Mouse (Mus musculus): ENCODE results near the gene Myo1e. TPM values are rescaled to one million over a fixed set of nuclear protein-coding genes. Genes with fewer than 3 reads are reported as not detected.

Gene Myo1e
- total and polyA plus RNA-seq, 3 experiments = 3.9 to 11.3 (median 8.5) TPM

GRCm38 (mm10) chr9:70351570-70352277, 144.6 kb downstream of the Myo1e start:
- no peak overlapping the region for H3K27ac ChIP-seq
- H3K4me1 ChIP-seq (ENCODE audit: control insufficient read depth, insufficient read depth, low read length) = no peaks in the 10 kb centered on the region
- no peaks in the 10 kb centered on the region for H3K27me3 ChIP-seq (ENCODE audit: control insufficient read depth, insufficient read depth, low read length)
- no peak overlapping the region for H3K4me3 ChIP-seq
- TF ChIP-seq EP300 (IDR thresholded peaks at IDR 0.05; ENCODE audit: insufficient read depth, low read depth, low read length) (no peak), CTCF (IDR thresholded peaks at IDR 0.05) (no peak), POLR2A (IDR thresholded peaks at IDR 0.05; ENCODE audit: insufficient read depth, low read depth, low read length) (no peak)
- no peak overlapping the region for H3K9ac ChIP-seq (ENCODE audit: low read depth, low read length)
- no peaks in the 10 kb centered on the region for H3K79me2 ChIP-seq (replicated peaks; ENCODE audit: control insufficient read depth, insufficient read depth, low read length)
- peaks cover 3% of the 10 kb centered on the region; the same call in 1 of the 2 replicates for H3K36me3 ChIP-seq (ENCODE audit: control insufficient read depth, insufficient read depth, low read length)
- intact Hi-C loops (cut with DNase I) = no loop called here
- WGBS = 61% methylated on average over 8 of the region's 8 CpGs
- DNase-seq = no peak

GRCm38 (mm10) chr9:70356254-70356653, 149.1 kb downstream of the Myo1e start:
- Histone ChIP-seq H3K4me1 (ENCODE audit: control insufficient read depth, insufficient read depth, low read length) (no peaks in the 10 kb centered on the region), H3K27me3 (ENCODE audit: control insufficient read depth, insufficient read depth, low read length) (no peaks in the 10 kb centered on the region), H3K36me3 (ENCODE audit: control insufficient read depth, insufficient read depth, low read length) (no peaks in the 10 kb centered on the region), H3K27ac (no peak overlapping the region), H3K79me2 (replicated peaks; ENCODE audit: control insufficient read depth, insufficient read depth, low read length) (no peaks in the 10 kb centered on the region), H3K4me3 (no peak overlapping the region), H3K9ac (ENCODE audit: low read depth, low read length) (no peak overlapping the region)
- intact Hi-C loops (cut with DNase I) = no loop called here
- TF ChIP-seq EP300 (IDR thresholded peaks at IDR 0.05; ENCODE audit: insufficient read depth, low read depth, low read length) (no peak), POLR2A (IDR thresholded peaks at IDR 0.05; ENCODE audit: insufficient read depth, low read depth, low read length) (no peak), CTCF (IDR thresholded peaks at IDR 0.05) (no peak)
- WGBS = 73% methylated on average over 8 of the region's 8 CpGs
- DNase-seq = no peak

- intact Hi-C loops (cut with DNase I) = no loop called here
- Histone ChIP-seq H3K9ac (ENCODE audit: low read depth, low read length) (no peak overlapping the region), H3K27me3 (ENCODE audit: control insufficient read depth, insufficient read depth, low read length) (no peaks in the 10 kb centered on the region), H3K27ac (no peak overlapping the region), H3K4me3 (no peak overlapping the region), H3K79me2 (replicated peaks; ENCODE audit: control insufficient read depth, insufficient read depth, low read length) (no peaks in the 10 kb centered on the region), H3K4me1 (ENCODE audit: control insufficient read depth, insufficient read depth, low read length) (no peaks in the 10 kb centered on the region), H3K36me3 (ENCODE audit: control insufficient read depth, insufficient read depth, low read length) (no peaks in the 10 kb centered on the region)
- 91% methylated on average over 2 of the region's 2 CpGs for WGBS
- TF ChIP-seq CTCF (IDR thresholded peaks at IDR 0.05) (no peak), EP300 (IDR thresholded peaks at IDR 0.05; ENCODE audit: insufficient read depth, low read depth, low read length) (no peak), POLR2A (IDR thresholded peaks at IDR 0.05; ENCODE audit: insufficient read depth, low read depth, low read length) (no peak)
- no peak for DNase-seq
Measured at GRCm38 (mm10) chr9:70359402-70360131, 152.4 kb downstream of the Myo1e start.

GRCm38 (mm10) chr9:70364741-70365140, 157.6 kb downstream of the Myo1e start:
- no peaks in the 10 kb centered on the region; the same call in 1 of the 2 replicates for H3K36me3 ChIP-seq (ENCODE audit: control insufficient read depth, insufficient read depth, low read length)
- H3K4me3 ChIP-seq = no peak overlapping the region
- peaks cover 1% of the 10 kb centered on the region; the same call in 1 of the 2 replicates for H3K4me1 ChIP-seq (ENCODE audit: control insufficient read depth, insufficient read depth, low read length)
- TF ChIP-seq CTCF (IDR thresholded peaks at IDR 0.05) = no peak
- no peak for DNase-seq
- H3K79me2 ChIP-seq (replicated peaks; ENCODE audit: control insufficient read depth, insufficient read depth, low read length) = no peaks in the 10 kb centered on the region
- H3K9ac ChIP-seq (ENCODE audit: low read depth, low read length) = no peak overlapping the region
- WGBS = 95% methylated on average over 8 of the region's 8 CpGs
- H3K27me3 ChIP-seq (ENCODE audit: control insufficient read depth, insufficient read depth, low read length) = no peaks in the 10 kb centered on the region
- no peak overlapping the region for H3K27ac ChIP-seq
- intact Hi-C loops (cut with DNase I) = no loop called here

- Histone ChIP-seq H3K4me3 (no peak overlapping the region), H3K4me1 (ENCODE audit: control insufficient read depth, insufficient read depth, low read length) (peaks cover 1% of the 10 kb centered on the region; the same call in 1 of the 2 replicates), H3K79me2 (replicated peaks; ENCODE audit: control insufficient read depth, insufficient read depth, low read length) (no peaks in the 10 kb centered on the region), H3K36me3 (ENCODE audit: control insufficient read depth, insufficient read depth, low read length) (no peaks in the 10 kb centered on the region; the same call in 1 of the 2 replicates), H3K9ac (ENCODE audit: low read depth, low read length) (no peak overlapping the region), H3K27me3 (ENCODE audit: control insufficient read depth, insufficient read depth, low read length) (no peaks in the 10 kb centered on the region), H3K27ac (no peak overlapping the region; the same call in 1 of the 2 replicates)
- 76% methylated on average over 2 of the region's 2 CpGs for WGBS
- TF ChIP-seq EP300 (IDR thresholded peaks at IDR 0.05; ENCODE audit: insufficient read depth, low read depth, low read length) (no peak), CTCF (IDR thresholded peaks at IDR 0.05) (no peak), POLR2A (IDR thresholded peaks at IDR 0.05; ENCODE audit: insufficient read depth, low read depth, low read length) (no peak)
- no peak for DNase-seq
- intact Hi-C loops (cut with DNase I) = no loop called here
Measured at GRCm38 (mm10) chr9:70365915-70366314, 158.8 kb downstream of the Myo1e start.

- Histone ChIP-seq H3K9ac (ENCODE audit: low read depth, low read length) (no peak overlapping the region), H3K4me1 (ENCODE audit: control insufficient read depth, insufficient read depth, low read length) (peaks cover 1% of the 10 kb centered on the region; the same call in 1 of the 2 replicates), H3K27ac (peak overlapping the region; percentile 63), H3K36me3 (ENCODE audit: control insufficient read depth, insufficient read depth, low read length) (no peaks in the 10 kb centered on the region; the same call in 1 of the 2 replicates), H3K79me2 (replicated peaks; ENCODE audit: control insufficient read depth, insufficient read depth, low read length) (no peaks in the 10 kb centered on the region), H3K4me3 (no peak overlapping the region), H3K27me3 (ENCODE audit: control insufficient read depth, insufficient read depth, low read length) (no peaks in the 10 kb centered on the region)
- WGBS = 56% methylated on average over 6 of the region's 6 CpGs
- intact Hi-C loops (cut with DNase I) = no loop called here
- DNase-seq = peak; percentile 25 to 29
- TF ChIP-seq CTCF (IDR thresholded peaks at IDR 0.05) = no peak
- no peak for TF ChIP-seq EP300 (IDR thresholded peaks at IDR 0.05; ENCODE audit: insufficient read depth, low read depth, low read length)
- no peak for TF ChIP-seq POLR2A (IDR thresholded peaks at IDR 0.05; ENCODE audit: insufficient read depth, low read depth, low read length)
Measured at GRCm38 (mm10) chr9:70366898-70367297, 159.7 kb downstream of the Myo1e start.
